Mouse (Mus musculus) neutrophil, adult 83 days (primary cell): ENCODE data around the gene Ooep. TPM values are rescaled to one million over a fixed set of nuclear protein-coding genes. Genes with fewer than 3 reads are reported as not detected.

Experiments used
- total RNA-seq, 2 experiments: library from RNA; stranded (reverse); gene quantifications; one replicate each; pipeline ENCODE4 v1.2.4; 2023

The Ooep gene
- not detected for total RNA-seq

GRCm38 (mm10) chr9:78378113-78378785 is at the start of gene Ooep:
Gene Ooep (minus strand): TSS chr9:78378725.

GRCm38 (mm10) chr9:78395630-78396351 is 17.3 kb upstream of the Ooep start, which contains the start of gene Ddx43:
Gene Ddx43 (plus strand): TSS chr9:78395777.

GRCm38 (mm10) chr9:78367959-78368358 is 10.6 kb downstream of the Ooep start, which contains the start of gene Dppa5a:
Gene Dppa5a (minus strand): TSS chr9:78368177.

GRCm38 (mm10) chr9:78355611-78356010 is 22.9 kb downstream of the Ooep start, which contains the start of gene Gsta2:
Gene Gsta2 (minus strand): TSS chr9:78355788.

GRCm38 (mm10) chr9:78327289-78327688 is 51.2 kb downstream of the Ooep start, which contains the start of gene Omt2b:
Gene Omt2b (plus strand): TSS chr9:78327589.

Other genes starting within 250 kb of the Ooep start
- 1 to 10 TPM; 1.7 to 2.2 TPM for gene Gsta4, start 196.0 kb downstream of the Ooep start, total RNA-seq
- not detected for gene Gsta1, start 148.1 kb downstream of the Ooep start, total RNA-seq
- not detected for gene Gm3776, start 121.6 kb downstream of the Ooep start, total RNA-seq
- not detected for gene Gm10639, start 88.8 kb downstream of the Ooep start, total RNA-seq
- not detected for gene Omt2a, start 63.9 kb downstream of the Ooep start, total RNA-seq
- not detected for gene Omt2b, start 51.1 kb downstream of the Ooep start, total RNA-seq
- gene Gsta2, start 22.9 kb downstream of the Ooep start, total RNA-seq, result not detected
- gene Dppa5a, start 10.5 kb downstream of the Ooep start, total RNA-seq, result not detected
- not detected for gene Ddx43, start 17.1 kb upstream of the Ooep start, total RNA-seq
- 1 to 10 TPM; 7.9 to 9.1 TPM for gene Cgas, start 64.5 kb upstream of the Ooep start, total RNA-seq
- 10 to 100 TPM; 13.8 to 17.5 TPM for gene Mto1, start 69.5 kb upstream of the Ooep start, total RNA-seq
- not detected for gene Gm17324, start 70.1 kb upstream of the Ooep start, total RNA-seq
- 1,000 to 10,000 TPM; 3,507 to 3,694 TPM for gene Eef1a1, start 110.4 kb upstream of the Ooep start, total RNA-seq
- 1 to 10 TPM; 6.1 to 6.2 TPM for gene Slc17a5, start 209.3 kb upstream of the Ooep start, total RNA-seq
- under 1 TPM; 0.50 to 0.90 TPM for gene Cd109, start 236.8 kb upstream of the Ooep start, total RNA-seq